Mouse (Mus musculus): ENCODE results near the gene Tex48.

- TF ChIP-seq ZNF384 (IDR thresholded peaks at IDR 0.05; ENCODE audit: low read depth, low read length): no peak
- TF ChIP-seq MAFK (IDR thresholded peaks at IDR 0.05; ENCODE audit: insufficient read depth, low read depth, low read length): no peak
- no peak for TF ChIP-seq ZC3H11A (IDR thresholded peaks at IDR 0.05; ENCODE audit: borderline replicate concordance, low read depth, low read length)
- no peak for TF ChIP-seq HCFC1 (IDR thresholded peaks at IDR 0.05; ENCODE audit: borderline replicate concordance, insufficient read depth, low read length)
Measured at GRCm38 (mm10) chr4:63643956-63644726, 21.9 kb upstream of the Tex48 start.
